Mouse (Mus musculus): Measurements from ENCODE around the gene Fam208b. TPM values are rescaled to one million over a fixed set of nuclear protein-coding genes. Genes with fewer than 3 reads are reported as not detected.
A peak's percentile ranks its signal among the peaks of the same experiment; 100 is the strongest.

Fam208b gene
- total RNA-seq (2021) = 22.1 and 27.9 TPM in 2 replicates
- long read RNA-seq, experiment 1, partial matches to known transcripts = 3 of 4 reads
- long read RNA-seq, experiment 1, other reads (novel, unspliced or antisense) = 1 of 4 reads
- long read RNA-seq, experiment 2, partial matches to known transcripts = 0 of 3 reads
- long read RNA-seq, experiment 2, other reads (novel, unspliced or antisense) = 3 of 3 reads

DNA sequence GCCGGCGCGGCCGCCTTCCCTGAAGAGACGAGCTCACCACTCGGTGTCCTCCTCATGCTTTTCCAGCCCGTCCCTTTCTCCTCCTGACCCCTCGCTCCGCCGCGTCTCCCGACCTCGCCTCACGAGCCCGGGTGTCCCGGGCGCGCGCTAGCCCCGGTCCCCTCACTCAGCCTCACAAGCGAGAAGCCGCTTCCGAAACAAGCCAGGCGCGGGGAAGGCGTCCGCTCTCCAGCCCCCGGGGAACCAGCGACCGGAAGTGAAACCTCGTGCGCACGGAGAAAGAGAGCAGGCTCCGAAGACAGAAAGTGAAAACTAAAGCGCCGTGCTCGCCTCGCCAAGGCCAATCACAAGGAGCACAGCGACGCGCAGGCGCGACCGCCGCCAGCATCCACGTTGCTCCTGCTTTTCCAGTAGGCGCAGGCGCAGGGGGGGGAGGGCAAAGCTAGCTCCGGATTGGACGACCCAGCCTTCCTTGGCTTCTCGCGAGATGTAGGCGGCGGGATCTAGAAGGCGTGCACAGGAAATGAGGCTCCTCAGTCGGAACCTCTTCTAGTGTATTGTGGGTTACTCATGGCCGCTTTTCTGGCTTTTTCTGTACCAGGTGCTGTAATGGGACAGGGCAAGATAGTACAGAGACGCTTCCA lies at the start of gene Fam208b:
Fam208b (minus strand) TSS at position 314 of the 644 bp plus-strand sequence.
- peak; percentile 99 for DNase-seq

DNA sequence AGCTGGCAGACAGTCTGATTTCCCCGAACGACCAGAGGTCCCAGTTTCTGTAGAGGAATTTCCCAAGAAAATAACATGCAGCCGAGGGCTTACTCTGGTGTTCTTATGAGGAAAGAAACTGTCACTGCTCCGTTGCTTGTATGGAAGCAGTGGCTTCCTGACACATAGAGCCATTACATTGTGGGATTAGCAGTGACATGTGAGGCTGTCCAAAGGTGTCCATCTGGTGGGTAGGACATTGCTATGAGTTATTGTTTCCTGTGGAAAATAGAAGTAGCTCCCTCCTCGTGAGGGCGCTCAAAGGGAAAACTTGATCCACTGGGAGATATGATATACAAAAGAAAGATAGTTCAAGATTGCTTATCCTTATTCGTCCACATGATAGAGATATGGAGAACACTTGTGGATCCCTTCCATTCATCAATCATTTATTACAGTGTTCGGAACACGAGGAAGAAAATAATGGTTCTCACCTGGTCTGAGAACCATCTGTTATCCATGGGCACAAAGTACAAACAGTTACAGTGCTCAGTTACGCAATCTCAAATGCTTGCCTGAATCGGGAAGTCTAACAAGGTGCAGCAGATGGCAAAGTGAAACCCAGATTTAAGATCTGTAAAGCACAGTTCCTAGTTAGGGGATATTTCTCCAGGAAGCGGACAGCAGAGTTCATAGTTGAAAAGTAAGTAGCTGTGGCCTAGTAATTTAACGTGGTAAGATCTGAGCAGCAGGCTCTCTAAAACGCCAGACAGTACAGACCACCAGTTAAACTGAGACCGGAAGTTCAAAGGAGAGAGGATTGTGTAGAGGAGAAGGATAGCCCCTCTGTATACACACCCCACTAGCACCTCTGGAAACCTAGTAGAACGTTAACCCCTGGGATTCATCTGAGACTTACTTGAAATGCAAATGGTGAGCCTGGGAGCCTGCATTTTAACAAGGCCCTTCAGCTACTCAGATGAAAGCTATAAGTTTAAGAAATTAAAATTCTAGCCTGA lies 48.6 kb upstream of the Fam208b start:
- no peak for DNase-seq

- DNase-seq = no peak
Measured at GRCm38 (mm10) chr13:3654432-3654831, 43.5 kb upstream of the Fam208b start.

DNA sequence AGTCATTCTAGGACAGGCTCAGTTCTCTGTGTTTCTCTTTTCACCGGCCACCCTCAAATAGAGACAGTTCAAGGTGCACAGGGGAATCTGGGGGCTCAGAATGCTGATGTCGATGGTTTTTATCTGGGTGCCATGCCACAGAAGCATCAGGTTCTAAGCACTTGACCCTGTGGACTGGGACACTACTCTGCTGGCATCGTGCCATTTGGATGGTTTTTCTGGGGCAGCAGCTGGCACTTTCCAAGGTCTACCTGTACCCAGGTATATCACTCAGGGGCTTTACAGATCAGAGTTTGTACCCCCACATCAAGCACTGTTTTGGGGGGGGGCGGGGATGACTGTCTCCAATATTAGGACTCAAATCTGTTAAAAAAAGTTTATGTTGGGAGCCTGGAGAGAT lies 39.7 kb upstream of the Fam208b start:
- DNase-seq = no peak

DNA sequence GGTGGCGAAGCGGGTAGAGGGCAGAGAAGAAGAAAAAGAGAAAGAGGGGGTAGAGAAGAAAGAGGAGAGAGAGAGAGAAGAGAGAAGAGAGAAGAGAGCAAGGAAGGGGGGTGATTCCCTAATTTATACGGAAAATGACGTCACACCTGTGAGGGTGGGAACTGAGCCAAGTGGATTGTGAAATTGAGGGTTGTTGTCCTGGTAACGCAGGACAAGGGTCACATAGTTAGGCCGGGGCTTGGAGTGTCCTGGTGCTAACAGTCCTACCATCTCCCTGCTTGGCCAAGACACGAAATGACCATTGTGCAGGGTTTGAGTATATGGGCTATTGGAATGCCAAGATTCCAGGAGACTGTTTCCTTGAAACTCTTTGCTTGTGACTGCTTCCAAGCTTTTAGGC lies 35.7 kb upstream of the Fam208b start:
- no peak for DNase-seq

DNA sequence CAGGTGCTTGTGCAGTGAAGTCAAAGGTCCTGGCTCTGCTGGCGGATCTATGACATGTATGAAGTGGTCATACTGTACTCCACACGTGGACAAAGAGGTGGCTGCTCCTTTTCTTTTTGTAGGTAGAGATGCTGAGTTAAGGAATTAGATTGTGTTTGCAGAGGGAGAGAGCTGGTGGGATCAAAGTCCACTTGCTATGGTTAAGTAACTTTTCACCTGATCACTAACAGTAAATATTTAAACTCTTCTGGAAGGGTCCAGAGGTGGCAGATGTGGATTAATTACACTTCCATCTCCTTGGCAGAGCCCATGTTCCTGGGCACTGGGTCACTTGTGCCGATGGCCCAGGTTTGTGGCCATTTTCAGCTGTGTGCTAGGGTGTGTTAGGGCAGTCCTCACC lies 35.0 kb upstream of the Fam208b start:
- no peak for DNase-seq

- no peak for DNase-seq
Measured at GRCm38 (mm10) chr13:3644871-3645270, 34.0 kb upstream of the Fam208b start.

- DNase-seq = no peak
Measured at GRCm38 (mm10) chr13:3642538-3642937, 31.6 kb upstream of the Fam208b start.

DNA sequence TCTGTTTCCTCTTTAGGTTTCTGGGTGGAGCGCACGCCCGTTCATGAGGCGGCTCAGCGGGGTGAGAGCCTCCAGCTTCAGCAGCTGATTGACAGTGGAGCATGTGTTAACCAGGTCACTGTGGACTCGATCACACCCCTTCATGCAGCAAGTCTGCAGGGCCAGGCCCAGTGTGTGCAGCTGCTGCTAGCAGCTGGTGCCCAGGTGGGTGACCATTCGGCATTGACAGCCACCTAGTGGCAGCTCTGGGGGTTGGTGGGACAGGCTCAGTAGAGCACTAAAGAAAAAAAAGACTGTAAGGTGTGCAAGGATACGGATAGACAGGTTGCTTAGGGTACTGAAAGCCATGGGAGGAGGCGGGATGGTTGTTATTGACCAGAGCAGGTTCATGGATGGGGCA lies 31.1 kb upstream of the Fam208b start:
- DNase-seq = peak; percentile 49

- peak; percentile 27 for DNase-seq
Measured at GRCm38 (mm10) chr13:3636797-3637196, 25.9 kb upstream of the Fam208b start.

DNA sequence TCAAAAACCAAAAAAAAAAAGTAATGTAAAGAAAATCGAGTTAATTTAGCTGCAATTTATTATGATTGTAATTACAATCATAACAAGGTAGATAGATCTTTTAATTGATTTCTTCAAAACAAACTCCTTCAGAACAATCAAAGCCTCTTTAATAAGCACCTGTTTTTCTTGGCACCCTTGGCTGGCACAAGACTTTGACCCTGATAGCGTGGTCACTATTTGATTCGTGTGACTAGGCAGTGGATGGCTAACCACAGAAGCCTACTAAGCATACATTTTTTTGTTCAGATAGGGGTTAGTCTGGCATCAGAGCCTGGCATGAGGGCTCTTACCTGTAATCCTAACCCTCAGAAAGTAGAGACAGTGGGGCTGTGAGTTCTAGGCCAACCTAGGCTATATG lies 24.2 kb upstream of the Fam208b start:
- DNase-seq = no peak

DNA sequence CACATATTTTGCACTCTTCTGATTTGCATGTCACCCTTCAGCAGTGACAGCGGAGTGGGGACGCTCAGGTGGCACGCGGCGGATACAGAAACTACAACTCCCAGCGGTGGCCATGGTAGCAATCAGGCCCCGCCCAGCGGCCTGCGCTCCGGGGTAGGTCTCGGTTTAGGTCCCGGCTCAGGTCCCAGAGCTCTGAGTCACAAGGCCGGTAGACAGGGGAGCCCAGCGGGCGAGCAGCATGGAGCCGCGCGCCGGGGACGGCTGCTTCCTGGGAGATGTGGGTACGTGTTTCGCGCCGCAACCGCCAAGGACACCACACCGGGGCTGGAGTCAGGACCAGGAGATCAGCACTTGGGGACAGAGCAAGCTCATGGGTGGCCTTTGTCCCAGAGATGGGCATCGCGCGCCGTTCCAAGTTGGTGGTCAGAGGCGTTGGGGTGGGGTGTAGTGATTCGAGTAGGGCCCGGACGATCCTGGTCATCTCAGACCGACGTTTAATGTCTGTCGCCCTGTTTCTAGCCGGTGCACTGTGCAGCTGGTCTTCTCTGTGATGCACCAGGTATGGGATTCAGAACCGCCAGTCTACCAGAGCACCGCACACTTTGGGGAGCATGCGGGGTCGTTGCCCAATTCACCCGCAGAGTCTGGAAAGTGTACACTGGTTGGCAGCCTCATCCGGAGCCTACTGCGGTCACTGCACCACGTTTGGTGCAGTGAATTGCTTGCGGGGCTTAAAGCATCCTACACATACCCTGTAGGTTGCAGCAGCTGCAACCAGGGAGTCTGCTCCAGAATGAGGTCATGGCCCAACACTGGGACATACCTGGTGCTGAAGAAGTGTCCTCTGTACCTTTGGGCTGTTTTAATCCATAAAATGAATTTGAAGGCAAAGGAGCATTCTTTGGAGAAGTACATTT lies 23.2 kb upstream of the Fam208b start, which contains the start of gene Asb13:
Asb13 (plus strand) TSS at position 138 of the 917 bp plus-strand sequence.
- peak; percentile 93 for DNase-seq

GRCm38 (mm10) chr13:3633131-3633530 lies 22.2 kb upstream of the Fam208b start:
- DNase-seq = no peak

DNA sequence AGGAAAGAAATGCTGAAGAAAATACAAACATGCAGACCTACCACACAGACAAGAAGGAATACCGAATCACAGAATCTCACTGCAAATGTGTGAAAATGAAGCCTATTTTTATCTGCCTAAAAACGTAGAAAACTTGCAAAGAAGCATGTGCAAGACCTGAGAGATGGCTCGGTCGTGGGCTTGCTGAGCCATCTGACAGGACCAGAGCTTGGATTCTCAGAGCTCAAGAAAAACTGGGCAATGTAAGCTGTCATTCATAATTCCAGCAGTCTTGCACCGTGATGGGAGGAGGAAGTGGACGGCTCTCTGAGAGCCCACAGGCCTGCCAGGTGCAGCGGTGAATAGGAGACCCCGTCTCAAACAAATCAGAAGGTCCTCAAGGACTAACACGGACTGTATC lies 21.6 kb upstream of the Fam208b start:
- DNase-seq = no peak

- no peak for DNase-seq
Measured at GRCm38 (mm10) chr13:3628102-3628501, 17.2 kb upstream of the Fam208b start.

DNA sequence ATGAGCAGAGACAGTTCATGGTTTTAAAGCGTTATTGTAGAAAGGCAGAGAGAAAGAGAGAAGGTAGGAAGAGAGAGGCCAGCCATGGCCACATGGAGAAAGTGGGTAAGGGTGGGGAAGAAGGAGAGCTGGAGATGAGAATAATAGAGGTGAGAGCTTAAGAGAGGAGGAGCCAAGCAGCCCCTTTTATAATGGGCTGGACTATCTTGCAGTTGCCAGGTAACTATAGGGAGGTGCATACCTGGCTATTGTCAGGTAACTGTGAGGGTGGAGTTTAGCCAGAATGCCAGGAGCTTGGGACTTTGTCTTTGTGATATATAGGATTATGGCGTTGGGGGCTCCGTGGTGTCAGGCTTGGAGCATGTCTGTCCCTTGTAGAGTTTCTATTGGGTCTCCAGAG lies 16.2 kb upstream of the Fam208b start:
- DNase-seq = no peak

GRCm38 (mm10) chr13:3610118-3610794 lies 652 bp downstream of the Fam208b start:
- peak; percentile 65 for DNase-seq

DNA sequence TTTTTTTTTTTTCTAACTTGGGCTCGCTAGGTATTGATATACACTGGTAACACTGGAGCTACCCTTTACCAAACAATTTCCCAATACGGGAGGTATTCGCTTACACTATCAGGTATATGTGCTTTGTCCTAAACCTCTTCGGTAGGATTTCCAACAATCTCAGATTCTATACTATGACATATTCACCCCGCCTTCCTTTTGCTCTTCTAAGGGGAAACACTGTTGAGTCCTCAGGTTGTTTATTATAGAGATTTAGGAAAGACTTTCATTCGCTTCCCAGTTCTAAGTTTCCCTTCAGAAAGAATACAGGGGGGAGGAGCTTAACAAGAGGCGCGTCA lies 1.2 kb downstream of the Fam208b start:
- no peak for DNase-seq

GRCm38 (mm10) chr13:3596232-3596631 lies 14.7 kb downstream of the Fam208b start:
- DNase-seq = no peak

- DNase-seq = no peak
Measured at GRCm38 (mm10) chr13:3594311-3594710, 16.6 kb downstream of the Fam208b start.

DNA sequence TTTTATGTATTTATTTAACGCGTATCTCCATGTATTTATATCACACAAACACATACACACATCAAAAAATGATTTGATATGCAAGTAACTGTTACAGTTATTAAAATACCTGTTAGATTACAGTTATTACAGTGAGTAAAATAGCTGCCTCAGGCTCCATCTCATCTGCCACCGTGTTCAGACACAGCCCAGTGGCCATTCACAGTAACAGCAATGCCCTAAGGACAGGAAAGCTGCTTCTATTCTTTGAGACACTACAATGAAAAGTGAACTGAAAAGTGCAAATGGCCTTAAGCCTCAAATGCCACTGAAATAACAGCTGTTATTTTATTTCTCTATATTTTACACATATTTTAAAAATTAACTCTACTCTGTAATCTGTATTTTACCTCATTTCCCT lies 20.1 kb downstream of the Fam208b start:
- no peak for DNase-seq
